Mouse (Mus musculus) testis, postnatal 14 days (tissue): Measurements from ENCODE around the gene Meiob.

Experiments used
- DNase-seq: peaks from one replicate; pipeline ENCODE4 v3.0.0; 2021; ENCODE audit warnings: low spot score

Gene Meiob

DNA sequence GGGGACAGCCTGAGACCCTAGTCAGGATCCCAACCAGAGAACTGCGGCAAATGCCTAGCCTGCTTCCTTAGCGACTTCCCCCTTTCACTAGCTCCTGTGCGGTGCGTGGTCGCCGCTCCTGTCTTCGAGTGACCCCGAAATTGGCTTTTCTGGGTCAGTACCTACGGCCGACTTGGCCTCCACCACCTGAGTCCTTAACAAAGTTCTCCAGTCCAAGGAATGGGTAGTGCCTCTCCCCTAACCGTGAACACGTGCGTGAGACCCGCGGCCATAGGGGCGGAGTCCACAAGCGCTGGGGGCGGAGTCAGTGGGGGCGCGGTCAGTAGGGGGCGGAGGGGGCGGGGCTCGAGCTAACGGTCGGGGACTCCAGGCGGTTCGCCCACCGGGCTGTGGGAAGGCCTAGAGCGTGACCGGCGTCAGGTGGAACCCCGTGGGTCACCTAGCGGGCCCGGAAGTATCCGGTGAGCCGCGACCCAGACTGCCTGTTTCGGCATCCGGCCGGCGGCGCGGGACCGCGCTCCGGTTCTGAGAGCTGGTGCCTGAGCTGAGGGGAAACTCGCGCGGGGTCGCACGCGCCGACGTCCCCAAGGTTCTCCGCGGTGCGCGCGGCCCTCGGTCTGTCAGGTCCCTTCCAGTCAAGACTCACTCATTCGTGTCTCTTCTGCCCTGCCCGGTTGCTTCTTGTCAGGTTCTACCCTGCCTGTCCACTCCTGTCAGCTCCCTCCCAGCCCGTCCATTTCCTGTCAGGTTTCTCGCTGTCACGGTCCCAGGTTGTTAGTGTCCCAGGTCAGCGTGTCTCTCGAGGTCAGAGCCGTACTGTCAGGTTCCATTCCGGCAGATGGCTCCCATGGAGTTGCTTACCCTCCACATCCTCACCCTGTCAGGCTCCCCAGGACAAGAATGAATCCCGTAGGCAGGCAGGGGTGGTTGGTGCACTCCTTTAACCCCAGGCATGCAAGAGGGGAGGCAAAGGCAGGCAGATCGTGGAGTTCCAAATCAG is at the start of gene Meiob:
Gene Meiob (plus strand): TSS at position 338 of the 1,000 bp plus-strand sequence.
- peak; percentile 90 for DNase-seq

DNA sequence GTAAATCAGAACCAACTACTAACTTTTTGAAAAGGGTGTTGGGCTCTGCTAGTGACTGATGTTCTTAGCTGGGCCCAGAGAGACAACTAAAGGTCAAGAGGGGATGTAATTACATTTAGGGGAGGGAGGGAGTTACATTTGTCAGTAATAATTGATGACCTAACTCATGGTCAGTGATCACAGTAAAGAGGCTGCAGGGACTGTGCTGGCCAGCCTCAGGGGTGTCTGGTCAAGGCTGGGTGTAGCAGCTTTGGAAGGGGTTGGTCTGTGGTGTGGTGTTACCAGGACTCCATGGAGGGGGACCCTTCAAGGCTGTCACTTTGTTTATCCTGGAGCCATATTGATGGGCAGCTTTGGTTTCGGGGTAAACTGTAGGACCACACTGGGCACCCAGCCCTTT is 46.7 kb upstream of the Meiob start:
- no peak for DNase-seq

DNA sequence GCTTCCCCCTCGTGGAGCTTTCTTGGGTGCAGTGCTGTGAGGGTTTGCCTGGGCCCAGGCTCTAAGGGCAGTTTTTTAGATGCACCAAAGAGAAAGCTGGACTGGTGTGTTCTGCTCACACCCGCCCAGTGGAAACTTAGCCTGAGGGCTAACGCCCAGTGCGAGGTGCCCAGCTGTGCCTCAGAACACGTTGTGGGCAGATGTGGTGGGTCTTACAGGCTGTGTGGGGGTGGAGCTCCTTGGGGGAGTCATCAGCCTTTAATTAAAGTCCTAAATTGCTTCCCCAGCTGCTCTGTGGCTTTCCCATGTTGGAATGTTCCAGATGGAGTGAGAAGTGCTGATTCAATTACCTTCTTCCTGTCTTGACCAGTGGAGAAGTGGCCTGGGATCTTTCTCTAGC is 43.0 kb upstream of the Meiob start:
- no peak for DNase-seq

DNA sequence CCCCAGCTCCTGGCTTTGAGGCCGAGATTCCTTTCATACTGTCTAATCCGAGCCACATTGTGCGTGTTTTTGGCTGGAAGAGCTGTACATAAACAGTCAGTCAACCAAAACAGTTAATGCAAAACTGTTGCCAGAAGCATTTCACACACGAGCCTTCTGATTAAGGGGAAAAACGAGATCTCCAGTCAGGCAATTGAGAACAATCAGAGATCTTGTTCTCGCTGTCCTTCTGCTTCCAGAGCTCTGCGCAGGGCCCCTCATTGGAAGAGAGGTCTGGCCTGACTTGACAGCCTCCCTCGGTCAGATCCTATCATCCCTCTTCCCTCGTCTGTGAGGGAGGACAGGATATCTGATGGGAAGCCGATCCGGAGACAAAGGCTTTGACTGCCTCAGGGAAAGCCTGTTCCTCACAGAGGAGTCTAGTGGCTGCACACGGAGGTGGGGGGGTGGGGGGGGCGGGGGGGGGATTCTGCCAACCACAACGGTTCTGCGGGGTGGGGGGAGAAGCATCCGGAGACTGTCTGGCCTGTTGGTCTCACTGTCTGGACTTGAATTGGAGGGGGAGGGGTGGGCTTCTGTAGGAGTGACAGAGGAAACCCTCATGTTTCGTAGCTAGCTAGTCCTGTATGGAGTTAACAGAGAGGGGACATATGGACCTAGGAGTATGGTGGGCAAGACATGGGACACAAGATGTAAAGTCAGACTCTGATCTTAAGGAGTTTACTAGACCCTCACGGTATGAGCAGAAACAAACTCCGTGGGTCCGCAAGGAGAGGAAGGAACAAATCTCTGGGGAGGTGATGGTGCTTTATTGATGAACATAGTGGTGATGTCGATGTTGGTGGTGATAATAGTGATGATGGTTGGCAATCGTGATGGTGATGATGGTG is 38.8 kb upstream of the Meiob start:
- no peak for DNase-seq

DNA sequence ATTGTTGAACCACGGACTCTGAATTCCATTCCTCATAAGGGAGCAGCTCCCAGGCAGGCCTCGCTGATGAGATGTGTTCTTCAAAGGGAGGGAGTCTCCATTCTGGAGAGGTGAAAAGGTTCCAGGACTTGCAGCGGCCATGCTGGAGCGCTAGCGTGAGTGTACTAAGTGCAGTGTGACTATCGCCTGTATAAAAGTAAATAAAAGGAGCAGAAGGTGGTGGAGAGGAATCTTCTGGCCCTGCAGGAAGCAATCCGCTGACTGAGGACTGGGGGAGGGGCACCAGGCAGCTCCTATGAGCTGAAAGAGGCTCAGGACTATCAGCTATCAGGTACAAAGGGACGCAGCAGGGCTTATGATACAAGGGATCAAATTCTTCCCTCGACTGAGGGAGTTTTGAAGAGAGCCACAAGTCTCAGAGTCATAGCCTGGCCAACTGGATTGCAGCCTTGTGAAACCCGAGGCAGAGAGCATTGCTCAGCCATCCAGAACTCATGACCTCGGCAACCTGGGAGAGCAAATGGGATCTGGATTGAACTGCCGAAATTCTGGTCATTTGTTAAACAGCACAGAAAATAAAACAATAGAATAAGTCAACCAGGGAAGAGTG is 37.7 kb upstream of the Meiob start:
- DNase-seq, result no peak

DNA sequence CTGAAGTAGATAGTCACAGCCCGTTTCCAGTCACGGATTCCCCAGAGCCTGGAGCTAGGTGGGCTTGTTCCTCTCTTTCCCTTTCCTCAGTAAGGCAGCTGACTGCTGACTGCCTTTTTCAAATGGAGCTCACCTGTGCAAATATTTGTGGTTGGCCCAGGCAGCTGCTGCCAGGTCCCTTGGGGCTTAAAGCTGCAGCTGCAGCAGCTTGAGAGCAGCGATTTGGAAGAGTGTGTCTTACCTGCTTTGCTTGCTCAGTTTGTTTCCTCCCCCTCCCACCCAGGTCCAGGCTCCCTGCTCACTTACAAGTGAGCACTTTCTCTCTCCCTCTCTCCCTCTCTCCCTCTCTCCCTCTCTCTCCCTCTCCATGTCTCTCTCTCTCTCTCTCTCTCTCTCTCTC is 34.9 kb upstream of the Meiob start:
- no peak for DNase-seq

DNA sequence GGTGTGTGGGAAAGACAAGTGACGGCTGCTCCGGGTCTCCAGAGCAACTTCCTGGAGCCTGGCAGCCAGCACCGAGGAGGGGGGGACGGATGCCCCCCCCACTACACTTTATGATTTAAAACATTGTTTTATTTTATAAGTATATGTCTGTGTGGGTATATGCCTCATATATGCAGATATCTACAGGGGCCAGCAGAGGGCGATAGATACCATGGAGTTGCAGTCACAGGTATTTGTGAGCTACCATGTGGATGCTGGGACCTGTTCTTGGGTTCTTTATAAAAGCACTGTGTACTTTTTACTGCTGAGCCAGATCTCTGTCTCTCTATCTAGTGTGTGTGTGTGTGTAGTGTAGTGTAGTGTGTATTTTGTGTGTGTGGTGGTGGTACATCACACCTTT is 30.8 kb upstream of the Meiob start:
- DNase-seq, result no peak

DNA sequence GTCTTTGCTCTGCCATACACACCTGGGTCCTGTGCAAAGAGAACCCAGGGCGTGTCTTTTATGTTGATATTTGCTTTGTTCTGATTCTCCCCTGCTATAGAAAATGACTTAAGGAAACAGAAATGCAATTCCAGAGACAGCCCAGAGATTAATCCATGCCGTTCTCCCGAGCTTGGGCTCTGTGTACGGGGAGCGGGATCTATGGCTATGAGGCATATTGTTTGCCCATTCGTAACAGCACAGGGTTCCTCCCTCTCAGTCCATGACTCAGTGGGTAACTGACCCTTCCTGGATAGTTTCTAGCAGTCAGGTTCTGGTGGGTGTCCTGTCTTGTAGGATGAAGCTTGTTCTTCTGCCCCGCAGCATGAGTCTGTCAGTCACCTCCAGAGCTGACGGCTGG is 28.9 kb upstream of the Meiob start:
- no peak for DNase-seq

DNA sequence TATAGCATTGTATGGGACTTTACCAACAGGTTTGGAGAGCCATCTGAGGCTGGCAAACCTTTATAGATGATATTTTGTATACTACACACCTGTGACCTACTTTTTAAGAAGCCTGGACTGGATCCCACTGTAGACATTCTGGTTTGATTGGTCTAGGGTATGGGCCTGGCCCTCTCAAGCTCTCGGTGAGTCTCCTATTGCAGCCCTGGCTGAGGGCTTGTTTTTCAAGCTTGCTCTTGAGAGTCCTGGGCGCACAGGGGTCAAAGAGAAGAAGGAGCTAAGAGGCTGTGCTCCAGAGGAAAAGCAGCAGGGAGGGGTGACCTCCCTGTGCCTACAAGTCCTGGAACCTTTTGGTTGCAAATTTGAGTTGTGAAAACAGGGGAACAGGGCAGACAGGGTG is 27.0 kb upstream of the Meiob start:
- no peak for DNase-seq

DNA sequence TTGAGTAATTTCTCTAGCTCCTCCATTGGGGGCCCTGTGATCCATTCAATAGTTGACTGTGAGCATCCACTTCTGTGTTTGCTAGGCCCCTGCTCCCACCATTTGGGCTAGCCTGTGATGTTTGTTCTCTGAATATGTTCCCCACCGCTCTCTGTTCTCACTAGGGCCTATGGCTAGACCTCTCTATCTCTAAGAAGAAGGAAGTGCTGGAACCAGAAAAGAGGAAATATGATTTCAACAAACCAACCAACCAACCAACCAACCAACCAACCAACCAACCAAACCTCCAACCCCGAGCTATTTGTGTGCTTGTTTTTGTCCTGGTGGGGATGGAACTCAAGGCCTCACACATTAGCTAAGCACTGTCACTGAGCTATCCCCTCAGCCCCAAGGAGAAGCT is 23.3 kb upstream of the Meiob start:
- DNase-seq, result no peak

DNA sequence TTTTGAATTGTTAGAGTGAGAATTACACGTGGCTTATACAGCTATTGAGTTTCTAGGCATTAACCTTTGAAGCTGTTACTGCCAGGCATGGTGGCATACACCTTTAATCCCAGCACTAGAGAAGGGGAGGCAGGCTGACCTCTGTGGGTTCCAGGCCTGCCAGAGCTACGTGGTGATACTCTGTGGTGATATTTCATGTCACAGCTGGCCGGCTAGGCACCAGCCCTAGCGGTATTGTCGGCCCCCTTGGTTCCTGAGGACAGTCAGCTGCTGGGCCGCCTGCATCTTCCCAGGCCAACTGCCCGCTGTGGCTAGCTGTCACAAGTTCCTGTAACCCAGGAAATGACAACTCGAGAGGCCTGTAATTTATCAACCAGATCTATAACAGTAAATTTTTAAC is 11.9 kb upstream of the Meiob start:
- no peak for DNase-seq

DNA sequence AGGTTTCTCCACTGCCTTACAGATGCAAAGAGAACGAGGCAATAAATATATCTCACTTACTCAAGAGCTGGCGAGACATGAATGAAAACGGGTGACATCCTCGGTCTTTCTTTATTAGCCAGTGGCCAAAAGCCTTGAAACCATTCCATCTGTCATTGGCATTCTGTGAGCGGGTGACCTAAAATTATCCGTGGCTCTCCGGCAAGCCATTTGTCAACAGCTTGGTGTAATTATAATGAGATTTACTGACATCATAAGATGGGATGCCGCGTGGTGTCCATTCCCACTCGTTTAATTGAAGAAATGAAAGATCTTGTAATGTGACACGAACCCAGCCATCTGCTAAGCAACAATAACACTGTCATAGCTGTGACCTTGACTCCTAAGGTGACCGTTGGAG is 9.3 kb upstream of the Meiob start:
- DNase-seq, result no peak

DNA sequence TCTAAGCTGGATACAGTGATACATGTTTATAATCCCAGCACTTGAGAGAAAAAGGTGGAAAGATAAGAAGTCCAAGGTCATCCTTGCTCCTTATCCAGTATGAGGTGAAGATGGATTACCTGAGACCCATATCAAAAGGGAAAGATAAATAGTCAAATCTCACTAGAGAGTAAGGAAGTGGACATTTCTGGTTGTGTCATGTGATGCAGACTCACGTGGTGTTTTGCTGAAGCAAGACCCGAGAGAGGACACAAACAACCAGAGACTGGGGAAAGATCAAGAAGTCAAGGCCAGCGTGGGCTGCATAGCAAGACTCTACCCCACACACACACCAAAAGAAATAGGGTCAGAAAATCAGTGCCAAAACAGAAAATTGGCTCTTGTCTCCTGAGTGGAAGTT is 7.1 kb upstream of the Meiob start:
- no peak for DNase-seq

DNA sequence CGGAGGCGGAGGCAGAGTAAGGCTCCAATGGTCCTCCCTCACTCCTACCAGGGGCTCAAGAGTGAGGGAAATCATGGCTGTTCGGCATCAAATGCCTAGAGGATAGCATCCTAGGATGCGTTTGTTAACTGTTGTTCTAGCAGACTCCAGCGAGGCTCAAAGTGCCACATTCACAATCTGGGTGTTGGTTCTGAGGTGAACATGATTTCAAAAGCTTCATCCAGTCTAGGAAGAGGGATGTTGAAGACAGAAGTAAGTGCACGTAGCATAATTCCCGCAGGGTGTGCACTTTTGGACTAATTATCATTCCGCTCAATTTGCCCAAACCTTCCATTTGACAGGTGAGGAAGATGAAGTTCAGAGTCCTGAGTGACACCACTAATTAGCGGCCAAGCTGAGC is 5.9 kb upstream of the Meiob start:
- DNase-seq, result no peak

DNA sequence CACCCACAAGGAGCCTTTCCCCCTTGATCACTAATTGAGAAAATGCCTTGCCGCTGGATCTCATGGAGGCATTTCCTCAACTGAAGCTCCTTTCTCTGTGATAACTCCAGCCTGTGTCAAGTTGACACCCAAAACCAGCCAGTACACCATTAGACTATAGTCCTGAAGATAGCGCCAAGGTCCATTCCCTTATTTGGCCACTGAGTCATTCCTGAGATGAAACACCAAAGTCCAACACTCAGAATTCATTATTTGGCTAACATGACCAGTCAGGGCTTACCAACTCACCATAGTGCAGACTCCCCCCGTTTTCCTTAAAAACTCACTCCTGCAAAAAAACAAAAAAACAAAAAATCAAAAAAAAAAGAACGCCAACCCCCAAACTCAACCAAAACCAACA is 4.6 kb upstream of the Meiob start:
- no peak for DNase-seq

DNA sequence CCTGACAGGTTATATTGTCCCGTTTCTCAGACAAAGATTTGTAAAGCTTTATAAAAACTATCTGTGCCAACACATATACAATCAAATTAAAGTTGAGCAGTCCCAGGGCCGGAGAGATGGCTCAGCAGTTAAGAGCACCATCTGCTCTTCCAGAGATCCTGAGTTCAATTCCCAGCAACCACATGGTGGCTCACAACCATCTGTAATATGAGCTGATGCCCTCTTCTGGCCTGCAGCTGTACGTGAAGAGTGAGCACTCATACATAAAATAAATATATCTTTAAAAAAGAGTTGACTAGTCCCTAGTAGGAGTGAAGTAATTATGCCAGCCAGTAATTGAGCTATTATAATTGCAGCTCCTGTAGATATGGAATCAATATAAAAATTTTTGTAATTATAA is 3.6 kb upstream of the Meiob start:
- DNase-seq, result no peak

DNA sequence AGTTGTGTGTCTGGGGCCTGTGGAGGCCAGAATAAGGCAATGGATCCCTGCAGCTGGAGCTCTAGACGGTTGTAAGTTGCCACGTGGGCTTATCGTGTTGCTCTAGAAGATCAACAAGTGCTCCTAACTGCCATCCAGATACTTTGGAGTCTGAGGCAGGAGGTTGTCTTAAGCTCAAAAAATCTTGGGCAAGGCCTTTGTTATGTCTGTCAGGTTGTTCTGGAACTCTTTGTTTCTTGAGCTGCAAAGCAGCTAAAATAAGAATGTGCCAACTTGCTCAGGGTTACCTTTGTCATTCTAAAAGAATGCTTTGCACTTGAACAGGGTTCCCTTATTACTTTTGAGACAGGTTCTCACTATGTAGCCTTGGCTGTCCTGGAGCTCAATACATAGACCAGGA is 7.1 kb downstream of the Meiob start:
- DNase-seq, result no peak

DNA sequence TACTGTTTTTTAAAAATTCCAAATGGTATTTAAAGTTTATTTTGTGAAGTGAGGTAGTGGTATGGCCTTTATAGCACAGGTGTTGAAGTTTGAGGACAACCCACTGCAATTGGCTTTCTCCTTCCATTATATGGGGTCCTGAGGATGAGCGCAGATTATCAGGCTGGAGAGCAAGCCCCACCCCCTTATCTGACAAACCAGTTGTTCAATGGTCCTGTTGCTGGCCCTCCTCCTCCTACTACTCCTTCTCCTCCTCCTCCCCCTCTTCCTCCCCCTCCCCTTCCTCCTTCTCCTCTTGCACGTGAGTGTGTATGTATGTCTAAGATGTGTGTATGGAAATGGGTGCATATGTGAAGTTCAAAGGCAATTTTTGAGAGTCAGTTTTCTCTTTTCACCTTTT is 8.1 kb downstream of the Meiob start:
- DNase-seq, result no peak

DNA sequence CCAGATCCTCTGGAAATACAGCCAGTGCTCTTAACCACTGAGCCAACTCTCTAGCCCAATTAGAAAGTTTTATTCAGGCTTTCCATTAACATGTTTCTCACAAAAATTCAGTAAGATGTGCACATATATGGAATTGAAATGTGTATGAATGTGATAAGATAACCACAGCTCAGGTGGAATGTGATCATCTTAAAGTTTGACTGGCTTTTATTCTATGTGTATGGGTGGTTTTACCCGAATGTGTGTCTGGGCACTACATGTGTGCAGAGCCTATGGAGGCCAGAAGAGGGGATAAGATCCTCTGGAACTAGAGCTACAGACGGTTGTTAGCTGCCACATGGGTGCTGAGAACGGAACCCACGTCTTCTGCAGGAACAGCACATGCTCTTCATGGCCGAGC is 11.2 kb downstream of the Meiob start:
- no peak for DNase-seq

DNA sequence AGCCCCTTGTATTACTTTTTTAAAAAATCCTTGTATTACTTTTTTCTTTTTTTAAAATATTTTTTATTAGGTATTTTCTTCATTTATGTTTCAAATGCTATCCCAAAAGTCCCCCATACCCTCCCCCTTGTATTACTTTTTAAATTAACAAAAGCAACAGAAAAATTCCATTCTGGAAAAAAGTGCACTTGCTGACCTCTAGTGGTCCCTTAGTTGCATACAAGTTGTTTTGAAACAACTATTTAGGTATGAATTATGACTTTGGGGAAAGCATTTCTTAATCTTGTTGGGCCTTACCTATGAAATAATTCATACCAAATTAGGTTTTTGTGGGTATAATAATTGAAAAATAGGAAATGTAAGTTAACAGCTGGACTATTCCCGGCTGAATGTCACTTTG is 13.4 kb downstream of the Meiob start:
- DNase-seq, result no peak

DNA sequence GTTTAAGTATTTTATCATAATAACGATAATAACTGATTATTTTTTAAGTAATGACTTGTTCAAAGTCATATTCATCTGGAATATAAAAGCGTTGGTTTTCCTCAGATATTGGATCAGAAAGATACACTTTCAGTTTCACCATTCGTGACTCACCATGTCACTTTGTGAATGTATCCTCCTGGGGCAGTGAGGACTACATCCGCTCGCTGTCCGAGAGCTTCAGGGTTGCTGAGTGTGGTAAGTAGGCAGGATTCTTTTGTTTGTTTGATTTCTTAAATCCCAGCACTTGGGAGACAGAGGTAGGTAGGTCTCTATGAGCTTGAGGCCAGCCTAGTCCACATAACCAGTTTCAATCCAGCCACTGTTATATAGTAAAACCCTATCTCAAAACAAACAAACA is 14.1 kb downstream of the Meiob start:
- DNase-seq, result no peak

DNA sequence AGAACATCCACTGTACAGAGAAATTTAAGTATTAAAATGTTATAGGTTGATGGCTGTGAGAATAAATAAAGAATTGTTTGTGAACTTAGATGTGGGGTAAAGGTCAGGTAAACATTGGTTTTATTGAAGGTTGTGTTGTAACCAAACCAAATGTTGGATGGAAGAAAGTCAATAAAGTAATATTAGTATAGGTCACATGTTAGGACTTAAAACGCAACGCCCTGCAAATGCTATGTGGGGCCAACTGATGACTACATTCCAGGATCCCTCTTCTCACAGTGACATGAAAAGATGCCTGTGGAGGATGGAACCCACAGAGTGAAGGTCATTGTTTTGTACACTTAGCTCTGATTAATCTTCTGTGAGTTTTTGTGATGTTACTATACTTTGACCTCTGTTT is 15.4 kb downstream of the Meiob start:
- DNase-seq, result no peak
